Mouse (Mus musculus): Measurements from ENCODE around the gene Fnbp1.

The Fnbp1 gene

GRCm38 (mm10) chr2:31091182-31091581 lies 50.6 kb downstream of the Fnbp1 start:
- no peak for DNase-seq

DNA sequence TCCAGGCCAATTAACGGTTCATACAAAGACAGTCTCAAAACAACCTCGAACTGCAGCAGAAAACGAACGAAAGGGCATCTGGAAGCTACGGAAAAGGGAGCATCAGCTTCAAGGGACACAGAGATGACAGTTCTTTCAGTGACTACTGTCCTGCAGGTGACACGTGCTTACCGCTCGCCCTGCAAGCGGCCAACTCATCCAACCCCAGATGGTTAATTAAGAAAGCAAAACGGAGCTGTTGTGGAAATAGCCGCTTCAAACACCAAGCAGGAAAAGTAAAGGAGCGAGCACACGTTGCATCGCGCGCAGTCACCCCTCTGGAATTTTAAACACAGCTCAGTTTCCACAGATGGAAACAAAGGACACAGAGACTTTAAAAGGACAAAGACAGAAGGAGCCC lies 52.2 kb downstream of the Fnbp1 start:
- DNase-seq: no peak

DNA sequence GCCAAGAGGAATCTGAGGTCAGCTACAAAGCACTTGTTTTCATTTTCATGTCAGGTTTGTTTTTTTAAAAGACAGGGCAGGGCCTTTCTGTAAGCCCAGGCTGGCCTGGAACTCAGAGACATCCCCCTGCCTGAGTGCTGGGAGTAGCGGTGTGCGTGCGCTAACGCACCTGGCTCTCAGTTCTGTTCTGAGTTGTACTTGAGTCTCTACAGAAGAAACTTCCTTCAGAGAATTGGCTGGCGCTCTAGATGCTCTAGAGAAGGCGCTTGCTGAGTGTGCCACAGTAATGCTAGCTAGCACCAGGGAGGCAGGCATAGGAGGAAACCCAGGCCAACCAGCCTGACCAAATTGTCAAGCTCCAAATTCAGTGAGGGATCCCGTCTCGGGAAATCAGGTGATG lies 52.9 kb downstream of the Fnbp1 start:
- no peak for DNase-seq

GRCm38 (mm10) chr2:31087663-31088661 lies 53.8 kb downstream of the Fnbp1 start:
- DNase-seq: peak; percentile 89

- no peak for DNase-seq
These were observed 54.7 kb downstream of the Fnbp1 start for GRCm38 (mm10) chr2:31087085-31087484.

GRCm38 (mm10) chr2:31086543-31086942 lies 55.3 kb downstream of the Fnbp1 start:
- no peak for DNase-seq

DNA sequence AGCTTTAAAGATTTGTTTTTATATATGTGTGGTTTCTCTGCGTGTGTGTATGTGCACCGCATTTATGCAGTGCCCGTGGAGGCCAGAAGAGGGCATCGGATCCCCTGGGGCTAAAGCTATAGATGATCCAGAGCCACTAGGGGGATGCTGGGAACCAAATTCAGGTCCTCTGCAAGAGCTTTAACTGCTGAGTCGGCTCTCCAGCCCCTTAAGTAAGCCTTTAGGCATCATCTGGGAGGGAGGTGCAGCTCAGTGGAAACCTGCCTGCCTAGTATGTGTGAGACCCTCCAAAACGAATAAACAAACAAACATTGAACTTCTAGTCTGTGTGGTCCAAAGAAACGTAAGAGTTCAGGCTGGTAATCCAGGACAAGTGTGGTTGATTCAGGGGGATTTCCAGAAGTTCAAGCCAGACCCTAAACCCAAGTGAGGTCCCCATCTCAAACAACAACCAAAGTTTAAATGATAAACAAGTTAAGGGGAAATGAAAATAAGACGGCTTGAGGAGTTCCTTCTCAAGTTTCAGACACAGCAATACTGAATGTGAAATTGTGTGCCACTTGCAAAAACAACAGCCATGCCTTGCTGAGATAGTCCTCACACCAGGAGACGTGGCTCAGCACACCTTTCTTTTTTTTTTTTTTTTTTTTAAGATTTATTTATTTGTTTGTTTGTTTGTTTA lies 57.5 kb downstream of the Fnbp1 start:
- DNase-seq: no peak

- DNase-seq: no peak
These were observed 58.4 kb downstream of the Fnbp1 start for GRCm38 (mm10) chr2:31083372-31083771.

DNA sequence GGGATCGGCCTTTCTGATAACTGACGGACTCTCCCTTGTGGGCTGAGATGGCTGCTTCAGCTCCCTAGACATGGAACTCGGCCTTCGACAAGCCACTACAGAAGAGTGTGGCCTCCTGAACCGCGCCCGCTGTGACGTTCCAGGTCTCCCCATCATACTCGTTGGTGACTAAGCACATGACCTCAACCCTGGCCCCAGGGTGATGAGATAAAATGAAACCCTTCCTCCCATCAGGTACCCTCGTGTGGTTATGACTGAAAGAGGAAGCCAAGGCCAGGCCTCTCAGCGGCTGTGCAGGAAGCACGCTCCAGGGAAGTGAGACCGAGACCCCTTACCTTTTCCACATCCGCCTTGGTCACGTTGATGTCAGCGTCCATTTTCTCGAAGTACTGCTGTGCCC lies 59.2 kb downstream of the Fnbp1 start:
- peak; percentile 68 for DNase-seq

DNA sequence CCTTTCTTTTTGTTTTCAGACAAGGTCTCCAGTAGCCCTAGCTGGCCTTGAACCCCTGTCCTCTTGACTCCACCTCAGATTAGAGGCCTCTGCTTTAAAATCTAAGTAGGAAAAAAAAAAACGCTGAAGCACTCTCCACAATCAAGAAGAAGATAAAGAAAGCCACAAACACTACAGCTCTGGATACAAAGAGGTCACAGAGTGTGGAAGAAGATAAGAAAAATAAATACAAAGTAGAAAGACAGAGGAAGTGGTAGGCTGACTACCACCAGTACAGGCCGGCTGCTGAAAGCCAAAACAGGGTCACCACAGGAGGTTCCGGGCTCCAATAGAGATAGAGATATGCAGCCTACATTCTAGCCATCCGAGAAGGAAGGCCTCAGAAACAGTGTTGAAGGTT lies 60.5 kb downstream of the Fnbp1 start:
- no peak for DNase-seq

DNA sequence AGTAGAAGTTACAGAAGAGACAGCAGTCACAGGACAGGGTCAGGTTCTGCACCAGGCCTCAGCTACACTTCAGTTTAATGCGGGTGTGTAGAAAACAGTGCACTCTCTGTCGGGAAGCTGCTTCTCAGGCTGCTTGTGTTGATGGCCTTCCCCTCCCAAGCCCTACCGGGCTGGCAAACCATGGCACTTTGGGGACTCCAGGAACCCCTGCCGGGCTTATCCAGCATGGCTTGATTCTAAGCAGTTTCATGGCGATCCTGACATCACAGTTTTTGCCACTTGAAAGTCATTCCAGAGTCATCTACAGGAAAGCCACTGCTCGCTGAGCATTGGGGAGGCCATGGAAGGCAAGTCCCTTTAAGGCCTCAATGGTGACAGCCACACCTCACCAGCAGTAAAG lies 62.7 kb downstream of the Fnbp1 start:
- no peak for DNase-seq

DNA sequence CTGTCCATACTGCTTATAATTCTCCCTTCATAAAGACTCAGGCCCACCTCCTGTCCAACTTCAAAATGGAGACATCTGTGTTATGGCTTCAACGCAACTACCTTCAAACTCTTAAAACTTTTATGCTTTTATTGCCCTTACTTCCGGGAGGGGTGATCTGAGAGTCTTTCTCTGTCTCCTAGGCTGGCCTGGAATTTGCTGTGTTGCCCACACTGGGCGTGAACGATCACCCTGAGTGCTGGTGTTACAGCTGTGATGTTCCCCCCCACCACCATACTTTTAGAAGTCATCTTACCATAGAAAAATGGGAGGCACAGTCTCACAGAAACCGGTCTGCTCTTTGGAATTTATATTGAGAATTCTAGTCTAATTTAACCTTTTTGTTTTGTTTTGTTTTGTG lies 64.2 kb downstream of the Fnbp1 start:
- DNase-seq: no peak

DNA sequence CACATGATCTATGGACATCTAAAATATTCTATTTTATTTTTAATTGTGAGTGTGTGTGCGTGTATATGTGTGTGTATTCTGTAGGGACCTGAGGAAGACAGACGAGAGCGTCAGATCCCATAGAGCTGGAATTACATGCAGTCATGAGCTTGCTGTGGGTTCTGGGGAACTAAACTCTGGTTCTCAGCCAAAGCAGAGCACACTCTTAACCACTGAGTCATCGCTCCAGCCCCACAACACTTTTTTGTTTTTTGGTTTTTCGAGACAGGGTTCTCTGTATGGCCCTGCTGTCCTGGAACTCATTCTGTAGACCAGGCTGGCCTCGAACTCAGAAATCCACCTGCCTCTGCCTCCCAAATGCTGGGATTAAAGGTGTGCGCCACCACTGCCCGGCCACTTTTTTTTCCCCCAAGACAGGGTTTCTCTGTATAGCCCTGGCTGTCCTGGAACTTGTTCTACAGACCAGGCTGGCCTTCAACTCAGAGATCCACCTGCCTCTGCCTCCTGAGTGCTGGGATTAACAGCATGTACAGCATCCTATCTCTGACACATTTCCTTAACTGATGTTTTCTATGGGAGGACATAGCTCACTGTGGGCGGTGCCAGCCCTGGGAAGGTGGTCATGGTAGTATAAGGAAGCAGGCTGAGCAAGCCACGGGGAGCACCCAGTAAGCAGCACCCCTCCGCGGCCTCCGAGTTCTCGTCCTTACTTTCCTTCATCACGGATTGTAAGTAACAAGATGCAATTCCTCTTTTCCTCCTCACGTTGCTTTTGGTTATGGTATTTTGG lies 65.3 kb downstream of the Fnbp1 start:
- DNase-seq: no peak

- DNase-seq: no peak
These were observed 66.0 kb downstream of the Fnbp1 start for GRCm38 (mm10) chr2:31075836-31076235.

DNA sequence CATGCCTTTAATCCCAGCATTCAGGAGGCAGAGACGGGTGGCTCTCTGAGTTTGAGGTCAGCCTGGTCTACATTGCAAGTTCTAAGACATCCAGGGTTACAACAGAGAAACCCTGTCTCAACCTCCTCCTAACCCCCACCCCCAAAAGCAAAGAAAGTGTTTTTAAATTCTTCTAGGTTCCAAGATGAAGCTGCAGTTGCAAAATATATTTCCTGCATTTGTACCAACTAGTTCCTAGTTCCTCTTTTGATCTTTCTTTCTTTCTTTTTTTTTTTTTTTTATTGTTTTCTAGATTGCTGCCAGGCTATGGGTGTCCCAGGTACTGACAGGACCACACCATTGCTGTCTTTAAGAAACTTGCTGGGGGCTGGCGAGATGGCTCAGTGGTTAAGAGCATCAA lies 66.6 kb downstream of the Fnbp1 start:
- DNase-seq: no peak

GRCm38 (mm10) chr2:31069506-31069905 lies 72.3 kb downstream of the Fnbp1 start:
- no peak for DNase-seq

DNA sequence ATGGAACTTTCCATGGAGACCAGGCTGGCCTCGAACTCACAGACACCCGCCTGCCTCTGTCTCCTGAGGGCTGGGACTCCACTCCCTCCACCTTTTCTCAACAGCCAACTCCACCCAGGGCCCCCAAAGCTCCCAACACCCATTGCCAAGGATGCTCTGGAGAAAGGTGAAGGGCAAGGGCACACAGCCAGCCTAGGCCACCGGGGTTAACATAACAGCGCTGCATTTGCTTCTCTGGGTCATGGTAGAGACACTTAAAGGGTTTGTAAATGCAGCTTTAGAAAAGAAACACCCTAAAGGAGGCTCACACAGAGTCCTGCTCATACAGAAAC lies 72.7 kb downstream of the Fnbp1 start:
- DNase-seq: no peak

DNA sequence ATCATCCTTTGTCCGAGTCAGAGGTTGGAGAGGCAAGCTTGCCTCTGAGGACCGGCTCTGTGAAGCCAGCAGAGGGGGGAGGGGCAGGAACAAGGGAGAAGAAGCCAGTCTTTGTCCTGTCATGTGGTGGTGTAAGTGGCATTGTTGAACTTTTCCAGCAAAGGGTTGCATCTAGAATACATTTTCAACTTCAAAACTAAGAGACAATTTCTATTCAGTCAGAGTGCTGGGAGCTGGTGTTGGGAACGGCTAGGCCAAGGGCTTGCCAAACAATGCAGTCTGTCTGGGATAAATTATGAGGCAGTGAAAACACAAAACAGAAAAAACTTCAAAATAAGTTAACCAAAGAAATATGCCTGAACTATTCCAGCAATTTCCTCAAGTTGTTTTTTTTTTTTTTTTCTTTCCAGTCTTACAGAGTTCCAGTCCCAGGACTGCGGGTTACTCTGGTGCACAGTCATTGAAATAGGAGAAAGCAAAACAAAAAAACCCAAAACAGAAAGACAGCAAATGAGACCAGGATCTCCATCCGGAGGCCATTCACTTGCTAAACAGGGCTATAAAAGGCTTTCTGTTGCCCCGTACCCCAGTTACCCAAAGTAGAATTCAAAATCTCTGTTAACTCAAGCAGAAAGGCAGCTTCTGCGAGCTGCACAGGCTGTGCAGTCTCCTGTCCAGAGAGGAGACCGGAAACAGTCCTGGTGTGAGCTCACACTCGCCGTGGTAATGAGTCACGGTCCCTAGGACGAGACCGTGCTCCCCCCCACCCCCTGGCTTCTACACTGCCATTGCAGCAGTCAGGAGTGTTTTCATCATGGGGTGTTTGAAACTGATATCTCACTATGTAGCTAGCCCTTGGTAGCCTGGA lies 73.3 kb downstream of the Fnbp1 start:
- peak; percentile 86 for DNase-seq

DNA sequence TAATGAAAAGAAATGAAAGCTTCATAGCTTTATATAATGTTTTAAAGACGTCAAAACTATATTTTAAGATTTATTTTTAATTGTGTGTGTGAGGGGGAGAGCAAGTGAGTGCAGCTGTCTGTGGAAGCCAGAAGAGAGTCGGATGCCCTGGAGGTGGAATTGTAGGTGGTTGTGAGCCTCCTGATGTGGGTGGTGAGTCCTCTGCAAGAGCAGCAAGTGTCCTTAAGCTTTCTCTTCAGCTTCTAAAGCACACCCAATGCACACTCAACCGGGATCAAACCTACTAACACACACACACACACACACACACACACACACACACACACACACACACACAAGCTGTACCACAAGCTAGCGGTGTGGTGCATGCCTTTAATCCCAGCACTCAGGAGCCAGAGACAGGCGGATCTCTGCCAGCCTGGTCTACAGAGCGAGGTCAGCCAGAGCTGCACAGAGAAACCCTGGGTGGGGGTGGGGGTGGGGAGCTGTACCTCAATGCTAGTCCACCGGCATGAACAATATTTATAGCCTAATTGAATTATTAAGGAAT lies 74.0 kb downstream of the Fnbp1 start:
- DNase-seq: no peak

DNA sequence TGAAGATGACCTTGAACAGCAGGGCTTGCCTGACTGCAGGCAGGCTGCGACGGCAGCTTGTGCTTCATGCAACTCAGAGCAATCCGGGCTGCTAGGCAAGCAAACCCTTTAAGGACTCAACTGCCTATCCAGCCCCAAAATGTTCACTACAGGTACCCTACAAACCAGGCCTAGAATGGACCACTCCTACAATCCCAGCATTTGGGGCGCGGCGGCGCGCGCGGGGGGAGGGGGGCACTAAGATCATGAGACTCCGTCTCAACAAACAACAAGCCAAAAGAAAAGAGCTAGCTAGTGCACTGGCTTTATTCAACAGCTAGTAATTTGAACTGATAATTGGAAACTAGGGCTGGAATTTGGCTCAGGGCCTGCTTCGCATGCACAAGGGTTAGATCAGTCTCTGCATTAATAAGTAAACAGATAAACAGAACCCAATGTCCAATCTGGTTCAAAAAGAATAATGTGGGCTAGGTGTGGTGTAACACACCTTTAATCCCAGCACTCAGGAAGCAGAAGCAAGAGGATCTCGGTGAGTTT lies 74.7 kb downstream of the Fnbp1 start:
- DNase-seq: no peak

GRCm38 (mm10) chr2:31066019-31066789 lies 75.6 kb downstream of the Fnbp1 start:
- DNase-seq: no peak
